Mouse (Mus musculus): Measurements from ENCODE around the gene Gmip.

DNA sequence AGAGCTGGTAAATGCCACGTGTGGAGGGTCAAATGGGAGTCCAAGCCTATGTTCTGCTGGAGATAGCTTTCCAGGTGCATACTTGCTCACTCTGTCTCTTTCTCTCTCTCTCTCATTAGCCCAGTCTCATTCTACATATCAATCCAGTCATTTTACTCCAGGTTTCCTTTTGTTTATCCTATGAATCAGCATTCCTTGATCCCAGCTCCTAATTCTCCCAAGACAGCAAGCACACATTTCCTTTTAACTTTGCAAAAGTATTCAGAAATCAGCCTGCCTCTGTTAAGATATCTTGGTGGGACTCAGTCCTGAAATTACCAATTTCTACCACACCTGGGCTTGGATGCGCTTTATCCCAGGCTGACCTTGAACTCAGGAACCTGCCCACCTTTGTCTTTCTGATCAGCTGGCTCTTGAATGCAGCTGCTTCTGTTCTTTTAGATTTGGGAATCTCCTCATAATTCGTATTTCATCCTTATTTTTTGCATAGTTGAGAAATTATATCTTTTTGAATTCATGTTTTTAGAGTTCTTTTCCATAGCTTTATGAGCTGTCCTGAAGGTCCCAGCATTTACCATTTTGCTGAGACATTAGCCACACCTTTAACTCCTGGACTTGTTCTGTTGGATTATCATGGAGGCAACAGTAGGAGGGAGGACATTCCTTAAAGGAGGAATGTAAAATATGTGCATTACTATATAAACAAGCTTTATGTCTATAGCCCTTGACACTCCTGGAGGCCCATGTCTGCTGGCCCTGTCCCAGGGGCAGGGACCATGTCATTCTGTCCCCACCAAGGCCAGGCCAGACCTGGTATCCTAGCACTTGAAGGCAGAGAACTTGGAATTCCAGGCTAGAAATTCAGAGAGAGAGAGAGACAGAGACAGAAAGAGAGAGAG lies 38.9 kb downstream of the Gmip start:
- TF ChIP-seq E2F4 (IDR thresholded peaks at IDR 0.05; ENCODE audit: insufficient read depth), result no peak
- no peak for TF ChIP-seq TCF12 (IDR thresholded peaks at IDR 0.05; ENCODE audit: insufficient read depth, poor library complexity, severe bottlenecking)
